Mouse (Mus musculus): Measurements from ENCODE around the gene Trim50. TPM values are rescaled to one million over a fixed set of nuclear protein-coding genes. Genes with fewer than 3 reads are reported as not detected.

Gene Trim50
- total RNA-seq, 2 experiments from 2014 or later, result not detected

Small RNAs within 50 kb of the gene (microRNA-seq; reads per million reads assigned to microRNA genes)
- gene Mir7033, result 0.75 to 0.85 reads per million in 2 experiments

Other genes starting within 250 kb of the Trim50 start
- 10 to 100 TPM; 24.9 to 26.9 TPM for gene Tbl2, start 203.6 kb upstream of the Trim50 start, total RNA-seq (2021)
- 10 to 100 TPM; 56.0 to 57.9 TPM for gene Bcl7b, start 185.0 kb upstream of the Trim50 start, total RNA-seq (2021)
- 10 to 100 TPM; 78.1 to 79.2 TPM for gene Baz1b, start 166.0 kb upstream of the Trim50 start, total RNA-seq (2021)
- 1 to 10 TPM; 5.4 to 6.0 TPM for gene Fzd9, start 102.1 kb upstream of the Trim50 start, total RNA-seq (2021)
- not detected for gene Fkbp6, start 3.3 kb upstream of the Trim50 start, total RNA-seq (2021)
- 10 to 100 TPM; 20.4 to 25.0 TPM for gene Nsun5, start 16.7 kb downstream of the Trim50 start, total RNA-seq (2021)
- 10 to 100 TPM; 49.2 to 51.6 TPM for gene Pom121, start 41.3 kb downstream of the Trim50 start, total RNA-seq (2021)
- gene Hip1, start 191.8 kb downstream of the Trim50 start, total RNA-seq (2021), result 10 to 100 TPM; 38.6 to 45.8 TPM
- gene Ccl26, start 210.3 kb downstream of the Trim50 start, total RNA-seq (2021), result not detected
- gene Ccl24, start 219.8 kb downstream of the Trim50 start, total RNA-seq (2021), result under 1 TPM in 1 of 2 experiments, not detected in 1; 0.42 TPM

All from left cerebral cortex, adult 18-20 months (tissue).